Mouse (Mus musculus) naive thymus-derived CD4-positive, alpha-beta T cell, adult 2 months (primary cell): Measurements from ENCODE around the gene Gng7.

Experiments used
- DNase-seq: peaks from one replicate; pipeline ENCODE4 v3.0.0-alpha.2; 2011; ENCODE audit warnings: low read depth

Gene Gng7

GRCm38 (mm10) chr10:80967101-80967656, 47.6 kb downstream of the Gng7 start:
- DNase-seq, result no peak

DNA sequence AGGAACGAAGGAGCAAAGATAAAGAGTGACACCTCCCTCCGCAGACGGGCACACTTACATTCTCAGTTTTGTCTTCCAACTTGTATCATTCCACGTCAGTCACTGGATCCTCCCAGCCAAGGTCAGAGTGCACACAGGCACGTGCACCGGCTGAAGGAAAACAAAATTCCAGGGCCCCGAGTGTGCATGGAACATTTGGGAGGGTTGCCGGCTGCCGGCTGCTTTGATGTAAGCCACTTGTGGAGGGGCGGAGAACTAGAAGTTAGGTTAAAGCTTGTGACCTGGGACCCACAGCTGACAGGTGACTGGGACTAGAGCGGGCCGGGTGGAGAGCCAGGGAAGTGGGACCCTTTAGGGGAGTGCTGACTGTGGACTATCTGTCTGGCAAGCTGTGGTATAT, 48.4 kb downstream of the Gng7 start:
- DNase-seq, result no peak

DNA sequence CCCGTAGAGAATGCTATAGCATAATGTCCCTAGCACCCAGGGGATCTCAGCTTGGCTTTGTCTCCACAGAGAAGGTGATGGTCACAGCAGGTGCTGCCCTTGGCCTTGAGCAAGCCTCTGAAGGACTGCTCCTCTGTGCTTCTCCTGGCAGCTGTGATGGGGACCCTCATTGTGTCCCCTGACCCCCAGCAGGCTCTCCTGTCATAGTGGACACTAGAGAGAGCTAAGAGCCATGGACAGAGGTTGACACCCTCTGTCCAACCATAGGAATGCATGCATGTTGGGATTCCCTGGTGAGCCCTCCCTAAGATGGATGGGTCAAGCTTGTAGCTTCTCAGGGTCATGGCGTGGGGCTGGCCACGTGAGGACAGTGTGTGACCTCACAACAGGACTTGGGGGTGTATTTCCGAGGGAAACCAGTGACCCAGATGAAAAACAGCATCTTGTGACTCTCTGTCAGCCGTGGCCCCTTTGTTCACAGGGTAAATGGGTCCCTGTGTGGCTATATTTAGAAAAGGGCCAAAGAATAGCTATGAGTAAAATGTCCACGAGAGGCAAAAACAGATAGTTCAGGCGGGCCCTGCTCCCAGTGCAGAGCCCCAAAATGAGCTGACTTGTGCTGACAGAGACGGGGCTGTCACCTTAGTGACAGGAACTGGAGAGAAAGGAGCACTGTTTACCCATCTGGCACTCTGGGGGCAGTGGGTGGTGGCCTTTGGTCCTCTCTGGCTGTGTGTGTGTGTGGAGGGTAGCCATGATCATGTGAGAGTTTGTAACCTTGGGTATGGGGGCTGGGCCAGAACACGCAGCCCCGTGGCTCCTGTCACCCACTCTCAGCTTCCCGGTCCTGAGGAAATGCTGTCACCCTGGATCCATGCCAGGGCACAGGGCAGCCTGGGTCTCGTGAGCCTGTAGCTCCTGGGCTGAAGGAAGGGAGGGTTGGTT, 51.4 kb downstream of the Gng7 start:
- no peak for DNase-seq

DNA sequence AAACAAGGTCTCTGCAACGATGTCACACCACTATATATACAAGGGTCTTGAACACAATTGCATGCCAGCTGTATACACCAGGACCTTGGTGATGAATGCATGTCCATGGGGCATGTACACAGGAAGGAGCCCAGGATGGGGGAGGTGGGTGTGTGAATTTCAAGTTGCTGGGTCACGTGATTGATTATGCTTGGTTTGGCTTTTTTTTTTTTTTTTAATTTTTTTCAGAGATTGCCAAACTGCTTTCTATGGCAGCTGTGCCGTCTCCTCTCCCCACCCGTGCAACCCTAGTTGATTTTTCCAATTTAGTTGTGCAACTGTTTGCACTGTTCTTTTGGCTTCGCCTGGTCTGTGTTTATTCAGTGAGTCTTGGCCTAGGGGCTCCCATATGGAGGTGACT, 52.2 kb downstream of the Gng7 start:
- no peak for DNase-seq

DNA sequence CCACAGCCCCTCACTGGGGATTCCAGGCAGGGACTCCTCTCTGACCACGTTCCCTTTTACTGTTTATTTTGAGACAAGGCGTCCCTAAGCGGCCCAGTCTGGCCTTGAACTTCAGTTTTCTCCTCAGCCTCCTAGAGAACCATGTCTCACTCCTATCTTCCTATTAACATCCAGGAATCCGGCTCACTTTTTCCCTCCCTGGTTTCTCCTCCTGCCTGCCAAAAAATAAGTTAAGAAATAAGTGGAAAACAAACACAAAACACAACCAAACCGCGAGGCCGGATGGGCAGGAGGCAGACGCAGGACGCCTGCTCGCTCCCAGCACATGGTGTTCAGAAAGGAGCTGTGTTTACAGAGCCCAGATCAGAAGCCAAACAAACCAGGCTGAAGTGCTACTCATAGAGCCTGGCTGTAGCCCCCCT, 52.7 kb downstream of the Gng7 start:
- DNase-seq, result no peak

- peak; percentile 61 for DNase-seq
Observed at GRCm38 (mm10) chr10:80960551-80961508, 53.9 kb downstream of the Gng7 start.

GRCm38 (mm10) chr10:80958979-80959637, 55.6 kb downstream of the Gng7 start:
- DNase-seq, result no peak

GRCm38 (mm10) chr10:80957791-80958190, 57.0 kb downstream of the Gng7 start:
- DNase-seq, result no peak

DNA sequence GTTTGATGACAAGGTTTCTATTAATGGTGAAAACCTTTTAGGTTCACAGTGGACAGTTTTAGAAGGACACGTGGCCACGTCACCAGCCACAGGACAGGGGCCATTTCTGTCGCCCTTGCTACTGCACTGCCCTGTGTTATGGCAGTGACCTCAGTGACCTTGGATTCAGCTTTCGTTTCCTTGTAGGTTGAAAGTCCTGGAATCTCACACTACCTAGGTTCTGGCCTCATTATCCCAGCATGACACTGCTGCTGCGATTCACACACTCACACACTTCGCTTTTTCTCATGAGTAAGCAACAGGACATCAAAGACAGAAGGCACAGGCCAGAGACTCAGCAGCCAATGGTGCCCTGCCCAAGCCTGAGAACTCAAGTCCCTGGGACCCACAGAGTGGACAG, 57.8 kb downstream of the Gng7 start:
- no peak for DNase-seq

DNA sequence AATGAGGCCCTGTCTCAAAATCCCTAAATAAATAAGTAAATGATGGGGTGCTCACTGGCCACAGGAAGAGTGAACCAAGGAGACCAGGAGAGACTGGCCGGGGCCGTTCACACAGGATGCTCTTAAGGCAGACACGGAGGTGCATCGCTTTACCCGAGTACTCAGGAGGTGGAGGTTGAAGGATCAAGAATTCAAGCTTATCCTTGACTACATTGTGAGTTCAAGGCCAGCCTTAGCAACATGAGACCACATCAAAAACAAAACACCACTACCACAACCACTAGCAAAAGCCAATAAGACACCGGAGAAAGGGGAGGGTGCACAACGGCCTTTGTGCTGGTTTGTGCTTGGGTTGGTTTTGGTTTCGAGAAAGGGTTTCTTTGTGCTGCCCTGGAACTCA, 58.4 kb downstream of the Gng7 start:
- DNase-seq, result peak; percentile 67

DNA sequence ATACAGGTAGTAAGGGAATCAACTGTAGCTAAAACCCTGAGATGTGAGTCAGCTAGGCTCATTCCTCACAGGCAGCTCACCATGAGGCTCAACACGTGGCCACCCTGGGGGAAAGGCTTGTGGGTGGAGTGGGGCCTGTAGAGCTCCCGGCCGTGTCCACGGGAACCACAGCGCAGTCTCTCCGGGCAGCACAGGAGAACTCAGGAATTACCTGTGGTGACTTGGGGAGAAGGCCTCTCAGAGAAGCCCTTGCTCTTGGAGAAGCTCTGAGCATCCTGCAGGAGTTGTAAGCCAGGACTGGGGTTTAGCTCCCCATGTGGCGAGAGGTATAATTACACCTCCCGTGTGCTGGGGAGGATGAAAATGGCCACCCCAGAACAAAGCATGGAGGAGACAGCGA, 59.2 kb downstream of the Gng7 start:
- peak; percentile 85 for DNase-seq

GRCm38 (mm10) chr10:80954843-80955242, 59.9 kb downstream of the Gng7 start:
- no peak for DNase-seq

DNA sequence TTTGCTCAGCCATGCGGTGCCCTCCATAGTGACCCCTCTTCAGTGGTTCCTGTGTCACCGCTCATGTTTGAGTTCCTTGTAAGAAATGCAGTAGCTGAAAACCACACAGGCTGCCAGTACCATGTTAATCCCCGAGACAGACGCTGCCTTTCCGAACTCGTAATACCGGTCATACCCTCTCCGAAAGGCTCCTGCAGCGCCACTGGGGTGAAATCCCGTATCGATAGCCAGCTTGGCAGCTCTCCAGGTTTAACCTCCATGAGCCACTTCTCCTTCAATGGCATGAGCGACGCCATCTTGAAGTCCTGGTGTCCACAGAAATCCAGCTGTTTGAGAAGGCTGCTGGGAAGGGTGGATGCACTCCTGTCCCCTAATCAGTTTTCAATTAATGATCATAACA, 60.3 kb downstream of the Gng7 start:
- DNase-seq, result no peak

DNA sequence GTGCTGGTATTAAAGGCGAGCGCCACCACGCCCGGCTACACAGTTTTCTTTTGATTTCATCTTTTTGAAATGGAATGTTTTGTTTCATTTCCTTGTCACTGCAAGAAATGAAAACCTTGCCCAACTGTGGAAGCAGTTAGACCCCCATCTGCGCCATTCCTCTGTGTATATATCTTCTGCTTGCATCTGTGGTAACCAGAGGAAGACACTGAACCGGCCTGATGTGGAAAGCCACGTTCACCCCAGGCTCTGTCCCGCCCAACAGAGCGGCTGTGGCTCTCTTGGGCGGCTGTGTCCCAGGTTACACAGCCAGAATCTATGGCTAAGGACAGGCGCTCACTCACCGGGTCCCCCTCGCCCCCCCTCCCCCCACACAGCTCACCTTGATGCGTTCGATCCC, 62.3 kb downstream of the Gng7 start:
- DNase-seq, result no peak

GRCm38 (mm10) chr10:80951761-80952390, 62.9 kb downstream of the Gng7 start:
- DNase-seq, result no peak

DNA sequence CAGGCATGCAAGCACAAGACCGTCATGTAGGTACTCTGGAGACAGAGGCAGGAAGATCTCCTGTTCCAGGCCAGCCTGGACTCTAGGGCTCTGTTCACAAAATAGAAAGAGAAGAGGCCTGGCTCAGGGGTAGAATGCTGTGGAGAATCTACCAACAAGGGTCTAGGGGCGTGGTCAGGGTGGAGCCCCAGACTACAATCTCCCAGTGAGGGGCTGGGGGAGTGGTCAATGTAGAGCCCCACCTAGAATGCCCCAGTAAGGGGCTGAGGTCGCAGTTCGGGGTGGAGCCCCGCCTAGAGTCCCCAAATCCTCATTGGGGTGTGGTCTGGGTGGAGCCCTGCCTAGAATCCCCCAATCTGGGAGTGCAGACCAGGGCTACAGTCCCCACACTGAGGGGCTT, 64.4 kb downstream of the Gng7 start:
- DNase-seq, result no peak

DNA sequence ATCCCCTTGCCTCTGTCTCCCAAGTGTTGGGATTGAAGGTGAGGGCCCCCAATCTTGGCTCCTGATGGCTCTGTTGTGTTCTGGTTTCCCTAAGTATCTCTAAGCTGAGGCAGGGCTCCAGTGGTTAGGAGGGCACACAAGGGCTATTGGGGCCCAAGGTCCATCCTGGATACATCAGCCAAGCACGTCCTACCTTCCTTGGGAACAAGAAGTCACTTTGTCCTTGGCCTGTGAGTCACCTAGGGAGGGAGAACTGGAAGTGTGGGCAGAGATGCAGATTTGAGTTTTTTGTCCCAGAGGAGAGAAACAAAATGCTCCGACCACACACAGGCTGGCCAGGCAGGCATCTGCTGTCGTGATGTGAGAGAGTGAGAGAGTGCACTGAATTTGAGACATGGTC, 65.7 kb downstream of the Gng7 start:
- DNase-seq, result no peak

DNA sequence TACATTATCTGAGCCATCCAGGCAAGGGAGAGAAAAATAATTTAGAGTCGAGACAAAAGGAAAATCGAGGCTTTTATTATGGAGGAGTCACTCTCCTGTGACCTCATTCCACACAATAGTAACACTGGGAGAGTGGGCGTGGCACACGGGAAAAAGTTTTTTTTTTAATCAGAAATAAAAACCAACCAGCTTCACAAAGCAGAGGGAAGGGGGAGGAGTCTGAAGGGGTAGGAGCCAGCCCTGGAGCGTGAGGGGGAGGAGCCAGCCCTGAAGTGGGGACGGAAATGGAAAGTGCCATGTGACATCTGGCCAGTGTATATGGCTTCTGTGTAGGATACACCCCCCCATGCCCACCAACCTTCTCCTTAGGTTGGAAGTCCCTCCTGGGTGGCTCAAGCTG, 66.2 kb downstream of the Gng7 start:
- DNase-seq, result no peak

DNA sequence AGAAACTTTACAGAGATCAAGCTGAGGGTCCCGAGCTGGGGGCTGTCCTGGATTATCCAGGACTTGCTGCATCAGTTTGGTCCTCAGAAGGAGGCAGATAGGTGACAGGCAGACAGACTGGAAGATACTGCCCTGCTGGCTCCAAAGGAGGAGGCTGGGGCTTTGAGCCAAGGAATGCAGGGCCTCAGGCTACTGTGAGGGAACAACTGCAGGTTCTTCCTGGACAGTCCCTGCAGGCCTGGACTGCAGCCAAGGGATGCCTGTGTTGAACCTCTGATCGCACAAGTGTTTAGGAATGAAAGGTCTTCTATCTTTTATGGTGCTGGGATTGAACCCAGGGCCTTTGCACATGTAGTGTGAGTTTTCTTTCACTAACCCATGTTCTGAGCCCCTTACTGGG, 66.9 kb downstream of the Gng7 start:
- no peak for DNase-seq

DNA sequence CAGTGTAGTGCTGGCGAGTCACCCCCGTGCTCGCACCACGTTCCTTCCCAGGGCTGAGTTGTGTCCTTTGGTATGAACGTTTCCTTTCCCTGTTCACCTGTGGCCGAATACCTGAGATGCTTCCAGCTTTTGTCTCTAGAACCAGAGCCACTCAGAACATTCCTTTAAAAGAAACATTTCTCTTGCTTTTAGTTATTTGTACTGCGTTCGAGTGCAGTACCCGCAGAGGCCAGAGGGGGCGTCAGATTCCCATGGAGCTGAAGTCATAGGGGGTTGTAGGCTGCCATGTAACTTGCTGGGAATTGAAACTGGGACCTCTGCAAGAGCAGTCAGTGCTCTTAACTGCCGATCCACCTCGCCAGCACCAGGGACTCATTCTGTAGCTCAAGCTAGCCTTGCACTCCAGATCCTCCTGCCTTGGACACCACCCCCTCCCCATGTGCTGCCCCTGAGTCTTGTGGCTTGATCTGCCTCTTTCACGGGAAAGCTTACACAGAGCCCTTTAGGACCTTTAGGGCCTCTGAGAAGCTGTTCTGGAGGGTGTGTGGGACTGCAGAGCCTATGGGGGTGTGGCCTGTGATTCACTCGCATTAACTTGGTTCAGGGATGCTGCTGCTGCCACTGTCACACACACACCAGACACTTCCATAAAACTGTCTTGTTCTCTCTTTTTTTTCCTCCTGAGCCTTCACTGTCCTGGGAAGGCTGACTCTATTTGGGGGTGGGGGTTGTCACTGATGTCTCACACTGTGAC, 67.9 kb downstream of the Gng7 start:
- DNase-seq, result no peak

- no peak for DNase-seq
Observed at GRCm38 (mm10) chr10:80944231-80944630, 70.5 kb downstream of the Gng7 start.
